Mouse (Mus musculus) lung, adult 2 months (tissue): ENCODE measurements around the gene Snx10. TPM values are rescaled to one million over a fixed set of nuclear protein-coding genes. Genes with fewer than 3 reads are reported as not detected.

ENCODE experiments used
- DNase-seq: peaks from one replicate; pipeline ENCODE4 v3.0.0; 2022
- H3K4me1 ChIP-seq: fragments of 200-500 bp; 2 replicates; pipeline ENCODE4 v1.6.1; 2011; ENCODE audit warnings: low read length; ENCODE audit not compliant: control insufficient read depth, insufficient read depth
- H3K4me3 ChIP-seq: fragments of 200-500 bp; replicated peaks from 2 replicates; pipeline ENCODE3; 2011; ENCODE audit warnings: low read depth, mild to moderate bottlenecking, control low read depth, low read length; ENCODE audit errors: extremely low read depth
- CTCF ChIP-seq: fragments of 200-500 bp; IDR thresholded peaks from 2 replicates; pipeline ENCODE4 v1.5.1; 2011; ENCODE audit warnings: mild to moderate bottlenecking, low read length, control low read depth; ENCODE audit not compliant: insufficient read depth
- POLR2A ChIP-seq: fragments of 200-500 bp; IDR thresholded peaks from 2 replicates; pipeline ENCODE4 v1.6.1; 2011; ENCODE audit warnings: low read depth, mild to moderate bottlenecking, control low read depth, low read length, borderline replicate concordance; ENCODE audit errors: extremely low read depth
- WGBS: fragments of 180-500 bp; shearing (Covaris S2); methylation state at CpG from one replicate; pipeline ENCODE4 v1.1.7; 2018; 5-methylcytosine and 5-hydroxymethylcytosine counted together
- polyA plus RNA-seq: library from polyadenylated mRNA; depleted of rRNA; stranded (reverse); fragments of >200 nt; gene quantifications from 2 replicates; pipeline ENCODE4 v1.2.3, GENCODE M21; 2012

The Snx10 gene
- polyA plus RNA-seq, 1 experiment, result 4.0 TPM

- WGBS, result 59% methylated on average over 8 of the region's 8 CpGs
- Histone ChIP-seq H3K4me1 (no peaks in the 10 kb centered on the region), H3K4me3 (no peak overlapping the region)
- TF ChIP-seq POLR2A (no peak), CTCF (no peak)
- DNase-seq, result no peak
Measured at GRCm38 (mm10) chr6:51497321-51498111, 26.2 kb upstream of the Snx10 start.

GRCm38 (mm10) chr6:51505671-51506070 lies 18.0 kb upstream of the Snx10 start:
- Histone ChIP-seq H3K4me3 (no peak overlapping the region), H3K4me1 (no peaks in the 10 kb centered on the region)
- TF ChIP-seq POLR2A (no peak), CTCF (no peak)
- WGBS, result 59% methylated on average over 1 of the region's 1 CpGs
- DNase-seq, result no peak

DNA sequence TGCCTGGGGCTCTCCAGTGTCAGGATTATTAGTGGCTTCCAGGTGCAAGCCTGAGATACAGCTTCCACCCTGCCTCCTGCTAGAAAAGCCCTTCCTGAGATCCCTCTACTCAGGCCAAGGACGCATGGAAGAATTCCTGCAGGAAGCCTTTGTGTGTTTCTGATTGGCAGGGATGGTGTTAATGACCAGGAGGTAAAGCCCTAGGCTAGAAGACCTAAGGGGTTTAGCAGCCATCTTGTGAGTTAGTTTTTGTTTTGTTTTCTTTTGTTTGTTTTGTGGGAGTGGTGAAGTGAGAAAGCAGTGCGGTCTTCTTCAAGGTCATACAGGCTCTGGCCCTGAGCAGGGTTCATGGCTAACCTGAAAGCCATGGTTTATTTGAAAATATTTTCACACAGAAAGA lies 16.1 kb upstream of the Snx10 start:
- TF ChIP-seq CTCF (no peak), POLR2A (no peak)
- no peak overlapping the region for H3K4me3 ChIP-seq
- 58% methylated on average over 2 of the region's 2 CpGs for WGBS
- DNase-seq, result no peak
- H3K4me1 ChIP-seq, result no peaks in the 10 kb centered on the region

DNA sequence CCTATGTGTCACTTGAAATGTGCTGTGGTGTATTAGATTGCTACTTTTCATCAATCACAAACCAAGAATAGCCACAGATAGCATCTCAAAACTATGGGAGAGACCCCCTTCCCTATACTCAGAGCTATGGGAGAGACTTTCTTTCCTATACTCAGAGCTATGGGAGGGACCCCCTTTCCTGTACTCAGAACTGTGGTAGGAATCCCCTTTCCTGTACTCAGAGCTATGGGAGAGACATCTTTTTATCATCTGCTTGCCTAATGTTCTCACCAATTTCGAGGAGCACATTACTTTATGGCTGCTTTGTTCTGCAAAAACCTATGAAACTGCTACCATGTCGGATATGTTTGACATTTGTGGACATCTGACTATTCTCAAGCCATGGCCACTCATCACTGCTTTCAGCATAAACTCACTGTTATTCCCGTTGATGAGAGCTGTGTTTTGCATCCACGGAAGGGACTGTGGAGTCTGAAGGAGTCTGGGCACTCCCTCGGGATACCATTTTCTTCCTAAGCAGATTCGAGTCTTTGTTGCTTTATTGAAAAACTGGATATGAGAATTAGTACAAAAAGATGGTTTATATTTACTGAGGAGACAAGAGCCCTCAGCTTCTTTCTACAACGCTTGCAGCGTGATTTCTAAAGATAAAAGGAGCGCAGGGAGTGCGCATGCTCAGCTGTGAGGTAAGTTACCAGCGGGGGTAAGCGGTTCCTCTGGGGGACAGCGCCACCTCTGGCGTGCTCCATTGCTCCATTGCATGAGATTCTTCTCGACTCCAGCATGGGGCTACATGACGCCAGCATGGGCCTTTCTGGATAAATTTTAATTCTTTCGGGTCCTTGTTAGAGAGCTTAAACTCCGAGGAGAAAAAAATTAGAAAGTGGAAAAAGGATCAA lies 14.7 kb upstream of the Snx10 start:
- no peak for TF ChIP-seq POLR2A
- TF ChIP-seq CTCF, result peak; percentile 83
- DNase-seq, result peak; percentile 58
- 24% methylated on average over 18 of the region's 18 CpGs for WGBS
- Histone ChIP-seq H3K4me3 (peak overlapping the region; percentile 13), H3K4me1 (no peaks in the 10 kb centered on the region)

DNA sequence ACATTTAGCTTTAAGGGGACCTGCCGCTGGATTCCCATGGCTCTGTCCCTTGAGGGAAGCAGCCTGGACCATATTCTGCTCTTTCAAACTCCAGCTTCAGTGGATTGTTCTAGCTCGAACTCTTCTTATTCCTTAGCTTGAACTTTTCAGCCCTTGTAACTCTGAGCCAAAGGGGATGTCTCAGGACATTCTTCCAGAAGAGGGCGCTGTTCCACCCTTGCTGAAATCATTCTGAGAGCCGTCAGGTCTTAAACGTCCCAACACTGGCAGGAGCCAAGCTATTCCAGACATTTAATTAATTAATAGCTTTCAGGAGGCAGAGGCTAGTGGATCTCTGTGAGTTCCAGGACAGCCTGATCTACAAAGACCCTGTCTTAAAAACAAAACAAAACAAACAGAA lies 13.6 kb upstream of the Snx10 start:
- no peak for TF ChIP-seq POLR2A
- peak; percentile 29; the same call in 1 of the 2 replicates for TF ChIP-seq CTCF
- DNase-seq, result peak; percentile 34
- WGBS, result 29% methylated on average over 5 of the region's 5 CpGs
- Histone ChIP-seq H3K4me1 (no peaks in the 10 kb centered on the region), H3K4me3 (no peak overlapping the region)

- Histone ChIP-seq H3K4me3 (no peak overlapping the region), H3K4me1 (no peaks in the 10 kb centered on the region)
- 68% methylated on average over 1 of the region's 1 CpGs for WGBS
- DNase-seq, result no peak
- TF ChIP-seq CTCF, result no peak
- no peak for TF ChIP-seq POLR2A
Measured at GRCm38 (mm10) chr6:51510946-51511345, 12.8 kb upstream of the Snx10 start.

GRCm38 (mm10) chr6:51513745-51514144 lies 10.0 kb upstream of the Snx10 start:
- TF ChIP-seq POLR2A, result no peak
- no peak for TF ChIP-seq CTCF
- no peak for DNase-seq
- H3K4me1 ChIP-seq, result no peaks in the 10 kb centered on the region
- no peak overlapping the region for H3K4me3 ChIP-seq
- WGBS, result 77% methylated on average over 3 of the region's 3 CpGs

DNA sequence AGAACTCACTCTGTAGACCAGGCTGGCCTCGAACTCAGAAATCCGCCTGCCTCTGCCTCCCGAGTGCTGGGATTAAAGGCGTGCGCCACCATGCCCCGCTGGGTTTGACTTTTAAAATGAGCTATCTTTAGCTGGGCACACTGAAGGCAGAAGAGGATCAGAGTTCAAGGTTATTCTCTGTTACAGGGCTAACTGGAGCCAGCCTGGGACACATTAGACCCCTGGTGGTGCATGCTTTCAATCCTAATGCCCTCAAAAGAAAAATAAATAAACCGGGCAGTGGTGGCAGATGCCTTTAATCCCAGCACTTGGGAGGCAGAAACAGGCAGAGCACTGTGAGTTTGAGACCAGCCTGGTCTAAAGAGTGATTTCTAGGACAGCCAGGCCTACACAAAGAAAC lies 8.8 kb upstream of the Snx10 start:
- TF ChIP-seq POLR2A (no peak), CTCF (no peak)
- no peak for DNase-seq
- H3K4me3 ChIP-seq, result no peak overlapping the region
- 92% methylated on average over 7 of the region's 7 CpGs for WGBS
- H3K4me1 ChIP-seq, result no peaks in the 10 kb centered on the region

- DNase-seq, result no peak
- Histone ChIP-seq H3K4me1 (peaks cover 3% of the 10 kb centered on the region; the same call in 1 of the 2 replicates), H3K4me3 (peak overlapping the region; percentile 37)
- TF ChIP-seq CTCF (no peak), POLR2A (no peak)
- 18% methylated on average over 5 of the region's 5 CpGs for WGBS
Measured at GRCm38 (mm10) chr6:51523310-51523709, 391 bp upstream of the Snx10 start.
